Mouse (Mus musculus): Measurements from ENCODE around the gene Capzb. TPM values are rescaled to one million over a fixed set of nuclear protein-coding genes. Genes with fewer than 3 reads are reported as not detected.

Capzb gene
- total and polyA plus RNA-seq, 3 experiments: 103 to 354 TPM; not detected in 1

DNA sequence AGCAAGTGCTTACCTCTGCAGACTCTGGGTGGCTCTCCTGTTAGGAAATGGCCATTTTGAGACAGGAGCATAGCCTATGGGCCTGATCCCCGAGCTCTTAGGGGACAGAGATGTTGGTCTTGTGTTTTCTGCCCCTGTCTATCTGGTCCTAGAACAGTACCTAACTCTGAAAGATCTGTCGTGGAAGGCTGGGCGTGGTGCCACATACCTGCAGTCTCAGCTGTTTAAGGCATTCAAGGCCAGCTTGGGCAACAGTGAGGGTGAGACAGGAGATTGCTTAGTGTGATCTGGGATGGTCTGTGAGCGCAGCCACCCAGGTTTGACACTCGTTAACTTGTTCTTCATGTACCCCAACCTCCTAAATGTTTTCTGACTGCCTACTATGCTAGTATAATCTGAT lies 2.4 kb downstream of the Capzb start:
- Histone ChIP-seq H3K4me1 (ENCODE audit: control insufficient read depth in 1 of 2, insufficient read depth in 2 of 2, low read length in 2 of 2) (peaks cover 17 to 61% of the 10 kb centered on the region in 2 experiments), H3K9me3 (replicated peaks; ENCODE audit: insufficient read depth, low read length) (no peaks in the 10 kb centered on the region), H3K79me2 (ENCODE audit: control insufficient read depth, insufficient read depth, low read length, poor library complexity) (peaks cover 63% of the 10 kb centered on the region), H3K4me3 (ENCODE audit: control insufficient read depth in 1 of 2, insufficient read depth in 1 of 2, low read depth in 2 of 2, low read length in 2 of 2) (no peak overlapping the region), H3K36me3 (ENCODE audit: control insufficient read depth in 1 of 2, insufficient read depth in 2 of 2, low read length in 2 of 2) (peaks cover 0 to 55% of the 10 kb centered on the region in 2 experiments; a peak in 2 of 4 replicates), H3K27ac (ENCODE audit: control insufficient read depth, low read depth, low read length) (no peak overlapping the region), H3K27me3 (ENCODE audit: control insufficient read depth in 1 of 2, insufficient read depth in 2 of 2, low read length in 2 of 2) (no peaks in the 10 kb centered on the region), H3K9ac (ENCODE audit: control insufficient read depth, low read depth, low read length, poor library complexity, severe bottlenecking) (no peak overlapping the region)
- no peak for TF ChIP-seq ZKSCAN1 (IDR thresholded peaks at IDR 0.05; ENCODE audit: low read depth, low read length)
- no peak for DNase-seq (ENCODE audit: low read depth, low spot score)

DNA sequence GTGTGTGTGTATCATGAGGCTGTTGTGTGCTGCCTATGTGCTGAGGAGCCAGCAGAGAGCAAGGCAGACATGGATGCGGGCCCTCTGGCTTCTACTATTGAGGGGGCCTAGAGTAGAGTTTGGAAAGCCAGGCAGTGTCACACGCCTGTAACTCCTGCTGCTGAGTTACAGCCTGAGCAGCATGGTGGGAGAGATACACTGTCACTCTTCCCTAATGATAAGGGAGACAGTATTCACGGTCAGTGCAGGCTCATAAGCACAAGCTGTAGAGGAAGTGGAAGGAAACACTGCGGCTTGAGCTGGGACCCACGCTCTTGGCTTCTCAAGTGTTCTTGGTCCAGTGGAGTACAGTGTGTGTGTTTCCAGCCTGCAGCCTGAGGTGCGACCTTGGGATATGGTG lies 3.8 kb downstream of the Capzb start:
- H3K79me2 ChIP-seq (ENCODE audit: control insufficient read depth, insufficient read depth, low read length, poor library complexity): peaks cover 66% of the 10 kb centered on the region
- TF ChIP-seq ZMIZ1 (IDR thresholded peaks at IDR 0.05; ENCODE audit: low read depth, low read length) (no peak), TBP (IDR thresholded peaks at IDR 0.05; ENCODE audit: low read depth, low read length) (peak; percentile 34; the same call in 1 of the 2 replicates), SIN3A (IDR thresholded peaks at IDR 0.05; ENCODE audit: low read length) (peak; percentile 53; the same call in 1 of the 2 replicates), TAL1 (IDR thresholded peaks at IDR 0.05; ENCODE audit: low read length) (peak; percentile 59), POLR2AphosphoS5 (IDR thresholded peaks at IDR 0.05; ENCODE audit: borderline replicate concordance, low read depth, low read length) (no peak), MXI1 (IDR thresholded peaks at IDR 0.05; ENCODE audit: low read depth, low read length) (peak; percentile 69), EP300 (IDR thresholded peaks at IDR 0.05; ENCODE audit: low read depth in 1 of 2, low read length in 2 of 2) (peak; percentile 10 to 44; a peak in 2 of 4 replicates), GATA1 (IDR thresholded peaks at IDR 0.05; ENCODE audit: low read depth, low read length) (peak; percentile 65)
- H3K9me3 ChIP-seq (replicated peaks; ENCODE audit: insufficient read depth, low read length): no peaks in the 10 kb centered on the region
- peaks cover 28 to 67% of the 10 kb centered on the region in 2 experiments for H3K4me1 ChIP-seq (ENCODE audit: control insufficient read depth in 1 of 2, insufficient read depth in 2 of 2, low read length in 2 of 2)
- H3K9ac ChIP-seq (ENCODE audit: control insufficient read depth, low read depth, low read length, poor library complexity, severe bottlenecking): 0 out of 2 replicates have a peak overlapping the region, but pooled peaks have one; percentile 6
- DNase-seq (ENCODE audit: low read depth, low spot score): peak; percentile 70
- H3K4me3 ChIP-seq (ENCODE audit: control insufficient read depth in 1 of 2, insufficient read depth in 1 of 2, low read depth in 2 of 2, low read length in 2 of 2): no peak overlapping the region
- H3K27me3 ChIP-seq (ENCODE audit: control insufficient read depth in 1 of 2, insufficient read depth in 2 of 2, low read length in 2 of 2): no peaks in the 10 kb centered on the region
- peaks cover 0 to 62% of the 10 kb centered on the region in 2 experiments; a peak in 2 of 4 replicates for H3K36me3 ChIP-seq (ENCODE audit: control insufficient read depth in 1 of 2, insufficient read depth in 2 of 2, low read length in 2 of 2)
- H3K27ac ChIP-seq (ENCODE audit: control insufficient read depth, low read depth, low read length): peak overlapping the region; percentile 54

DNA sequence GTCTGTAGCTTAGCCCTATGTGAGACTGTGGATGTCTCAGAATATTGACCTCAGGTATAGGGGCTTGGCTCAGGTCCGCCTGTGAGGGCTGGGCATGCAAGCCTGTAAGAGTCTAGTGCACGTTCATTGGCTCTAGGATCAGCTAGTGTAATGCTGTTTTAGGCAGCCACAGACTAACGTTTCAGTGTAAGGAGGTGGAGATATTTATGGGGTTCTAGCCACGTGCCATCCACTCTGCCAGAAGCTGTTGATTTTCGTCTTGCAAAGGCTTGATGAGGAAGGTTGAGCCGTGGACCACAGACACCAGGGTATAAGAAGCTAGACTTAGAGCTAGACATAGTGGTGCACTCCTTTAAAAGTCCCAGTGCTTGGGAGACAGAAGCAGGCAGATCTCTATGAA lies 4.2 kb downstream of the Capzb start:
- DNase-seq (ENCODE audit: low read depth, low spot score): no peak
- no peak overlapping the region for H3K9ac ChIP-seq (ENCODE audit: control insufficient read depth, low read depth, low read length, poor library complexity, severe bottlenecking)
- peaks cover 0 to 67% of the 10 kb centered on the region in 2 experiments; a peak in 2 of 4 replicates for H3K36me3 ChIP-seq (ENCODE audit: control insufficient read depth in 1 of 2, insufficient read depth in 2 of 2, low read length in 2 of 2)
- no peaks in the 10 kb centered on the region for H3K9me3 ChIP-seq (replicated peaks; ENCODE audit: insufficient read depth, low read length)
- H3K27ac ChIP-seq (ENCODE audit: control insufficient read depth, low read depth, low read length): peak overlapping the region; percentile 54
- no peak overlapping the region for H3K4me3 ChIP-seq (ENCODE audit: control insufficient read depth in 1 of 2, insufficient read depth in 1 of 2, low read depth in 2 of 2, low read length in 2 of 2)
- peaks cover 70% of the 10 kb centered on the region for H3K79me2 ChIP-seq (ENCODE audit: control insufficient read depth, insufficient read depth, low read length, poor library complexity)
- H3K4me1 ChIP-seq (ENCODE audit: control insufficient read depth in 1 of 2, insufficient read depth in 2 of 2, low read length in 2 of 2): peaks cover 29 to 72% of the 10 kb centered on the region in 2 experiments
- TF ChIP-seq RAD21 (IDR thresholded peaks at IDR 0.05; ENCODE audit: low read depth, low read length) (no peak), MAX (IDR thresholded peaks at IDR 0.05; ENCODE audit: low read length) (0 out of 2 replicates have a peak, but pooled peaks have one; percentile 18)
- H3K27me3 ChIP-seq (ENCODE audit: control insufficient read depth in 1 of 2, insufficient read depth in 2 of 2, low read length in 2 of 2): no peaks in the 10 kb centered on the region
